Mouse (Mus musculus) brain, embryonic 14.5 days (tissue): ENCODE data around the gene Rarres1.

Experiments used
- CTCF ChIP-seq: fragments of 200-500 bp; IDR thresholded peaks from 2 replicates; pipeline ENCODE4 v1.5.1; 2012; ENCODE audit warnings: inconsistent platforms, mild to moderate bottlenecking, moderate library complexity, borderline replicate concordance; ENCODE audit not compliant: insufficient read depth, insufficient read length; ENCODE audit errors: extremely low read depth
- POLR2A ChIP-seq: fragments of 200-500 bp; IDR thresholded peaks from 2 replicates; pipeline ENCODE4 v1.6.1; 2012; ENCODE audit warnings: mild to moderate bottlenecking, inconsistent platforms, borderline replicate concordance; ENCODE audit not compliant: poor library complexity, insufficient read depth, insufficient read length, severe bottlenecking; ENCODE audit errors: extremely low read depth

- no peak for TF ChIP-seq POLR2A
- peak; percentile 63; the same call in 1 of the 2 replicates for TF ChIP-seq CTCF
Measured at GRCm38 (mm10) chr3:67564731-67565357, 49.5 kb upstream of the Rarres1 start.
